Mouse (Mus musculus) intestine, embryonic 16.5 days (tissue): ENCODE data around the gene Padi4. TPM values are rescaled to one million over a fixed set of nuclear protein-coding genes. Genes with fewer than 3 reads are reported as not detected.

ENCODE experiments used
- ATAC-seq: fragments of 200-750 bp; cut with Nextera tagmentation; 2 replicates; pipeline ENCODE4 v1.8.0; 2017; ENCODE audit warnings: moderate TSS enrichment, moderate library complexity
- H3K27ac ChIP-seq: fragments of 300-500 bp; sonication (generic); 2 replicates; pipeline ENCODE4 v1.5.1; 2014; ENCODE audit warnings: mild to moderate bottlenecking, low read length
- H3K27me3 ChIP-seq: fragments of 300-500 bp; sonication (generic); replicated peaks from 2 replicates; pipeline ENCODE4 v1.6.1; 2014; ENCODE audit warnings: low read length, control low read depth, mixed read lengths; ENCODE audit not compliant: control insufficient read depth, insufficient read depth
- H3K36me3 ChIP-seq: fragments of 300-500 bp; sonication (generic); 2 replicates; pipeline ENCODE4 v1.6.1; 2014; ENCODE audit warnings: low read length, control low read depth; ENCODE audit not compliant: control insufficient read depth, insufficient read depth
- H3K4me1 ChIP-seq: fragments of 300-500 bp; sonication (generic); 2 replicates; pipeline ENCODE4 v1.6.1; 2014; ENCODE audit warnings: low read length, control low read depth, mixed read lengths; ENCODE audit not compliant: control insufficient read depth, insufficient read depth
- H3K4me2 ChIP-seq: fragments of 300-500 bp; sonication (generic); 2 replicates; pipeline ENCODE4 v1.6.1; 2014; ENCODE audit warnings: low read depth, low read length, control low read depth
- H3K4me3 ChIP-seq: fragments of 300-500 bp; sonication (generic); 2 replicates; pipeline ENCODE4 v1.5.1; 2014; ENCODE audit warnings: mild to moderate bottlenecking, low read length
- H3K9ac ChIP-seq: fragments of 300-500 bp; sonication (generic); 2 replicates; pipeline ENCODE4 v1.6.1; 2014; ENCODE audit warnings: low read depth, low read length
- H3K9me3 ChIP-seq: fragments of 300-500 bp; sonication (generic); 2 replicates; pipeline ENCODE4 v1.6.1; 2016; ENCODE audit warnings: low read length, control low read depth; ENCODE audit not compliant: control insufficient read depth
- WGBS: fragments of 180-500 bp; shearing (Covaris S2); extraction: QIAGEN DNeasy Blood & Tissue Kit; methylation state at CpG from one replicate; pipeline ENCODE4 v1.1.7; 2014; 5-methylcytosine and 5-hydroxymethylcytosine counted together
- microRNA-seq: library from miRNA; unstranded; fragments of <30 nt; microRNA quantifications from one replicate; pipeline ENCODE4, GENCODE M21; 2016
- polyA plus RNA-seq: library from polyadenylated mRNA; unstranded; fragments of >200 nt; fragmentation: Nextera tagmentation; extraction: Ambion mirVana; gene quantifications from 2 replicates; pipeline ENCODE4 v1.2.1, GENCODE M21; 2015

Padi4 gene
- polyA plus RNA-seq, 1 experiment from 2014 or later: 4.4 TPM

DNA sequence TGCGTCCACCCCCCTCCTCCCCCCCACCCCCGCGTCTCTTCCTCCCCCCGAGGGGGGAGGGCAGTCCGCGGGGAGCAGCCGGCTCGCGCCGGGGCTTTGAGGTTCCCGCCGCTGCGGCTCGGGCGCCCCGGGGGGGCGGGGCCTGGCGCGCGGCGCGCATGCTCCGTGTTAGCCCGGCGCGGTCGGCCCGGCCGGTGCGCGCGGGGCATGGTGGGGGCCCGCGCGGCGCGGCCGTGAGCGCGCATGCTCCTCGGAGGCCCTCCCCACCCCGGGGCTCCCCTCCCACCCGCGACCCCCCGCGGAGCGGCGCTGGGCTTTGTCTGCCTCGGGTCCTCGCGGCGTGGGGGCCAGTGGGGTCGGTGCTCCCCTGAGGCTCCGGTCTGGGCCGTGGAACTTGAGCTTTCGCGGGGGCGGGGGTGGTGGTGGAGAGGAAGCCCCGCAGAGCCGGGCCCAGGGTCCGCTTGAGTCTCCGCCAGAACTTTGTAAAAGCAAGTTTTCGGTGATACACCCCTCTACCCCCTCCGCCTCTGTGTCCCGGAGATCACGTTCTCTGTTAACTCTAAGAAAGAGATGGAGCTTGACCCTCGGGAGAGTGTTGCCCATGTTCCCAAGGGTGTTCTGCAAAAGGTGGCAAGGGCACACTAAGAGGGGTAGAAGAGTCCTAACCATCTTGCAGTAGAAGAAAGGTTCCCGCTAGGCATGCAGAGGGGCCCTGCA, 71.3 kb downstream of the Padi4 start:
- peak; percentile 80 for ATAC-seq
- Histone ChIP-seq H3K4me3 (peak overlapping the region; percentile 67), H3K36me3 (no peaks in the 10 kb centered on the region), H3K27me3 (0 out of 2 replicates have a peak, but pooled peaks cover 8% of the 10 kb centered on the region), H3K9ac (peak overlapping the region; percentile 84), H3K9me3 (no peaks in the 10 kb centered on the region), H3K27ac (peak overlapping the region; percentile 98), H3K4me2 (peak overlapping the region; percentile 96), H3K4me1 (peaks cover 49% of the 10 kb centered on the region)
- WGBS: under 1% methylated on average over 46 of the region's 68 CpGs

DNA sequence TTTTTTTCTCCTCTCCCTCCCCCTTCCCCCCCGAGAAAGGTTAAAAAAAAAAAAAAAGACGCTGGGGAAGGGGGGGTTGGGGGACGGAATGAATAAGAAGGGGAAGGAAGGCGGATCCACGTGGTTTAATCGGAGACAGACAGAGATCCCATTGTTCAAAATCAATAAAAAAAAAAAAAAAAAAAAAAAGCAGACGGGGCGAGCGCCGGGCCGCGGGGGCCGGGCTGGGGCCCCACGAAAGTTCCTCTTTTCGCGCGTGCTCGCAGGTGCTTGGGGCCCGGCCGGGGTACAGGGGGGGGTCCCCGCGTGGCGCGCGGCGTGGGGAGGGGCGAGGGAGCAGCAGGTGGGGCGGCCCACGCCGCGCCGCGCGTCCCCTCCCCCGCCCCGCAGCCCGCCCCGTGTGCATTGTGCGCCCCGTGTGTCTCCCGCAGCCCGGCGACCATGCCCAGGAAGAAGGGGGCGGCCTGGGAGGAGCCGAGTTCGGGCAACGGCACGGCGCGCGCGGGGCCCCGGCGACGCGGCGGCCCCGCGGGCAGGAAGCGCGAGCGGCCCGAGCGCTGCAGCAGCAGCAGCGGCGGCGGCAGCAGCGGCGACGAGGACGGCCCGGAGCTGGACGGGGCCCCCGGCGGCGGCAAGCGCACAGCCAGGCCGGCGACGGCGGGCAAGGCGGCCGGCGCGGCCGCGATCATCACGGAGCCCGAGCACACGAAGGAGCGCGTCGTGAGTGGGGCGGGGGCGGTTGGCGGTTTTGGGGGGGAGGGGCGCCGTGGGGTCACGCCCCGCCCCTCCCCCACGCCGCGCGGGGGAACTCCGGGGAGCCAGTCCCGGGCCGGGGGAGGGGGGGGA, 72.1 kb downstream of the Padi4 start:
- peak; percentile 29 for ATAC-seq
- Histone ChIP-seq H3K27ac (peak overlapping the region; percentile 98), H3K9me3 (no peaks in the 10 kb centered on the region), H3K4me1 (peaks cover 41% of the 10 kb centered on the region), H3K36me3 (no peaks in the 10 kb centered on the region), H3K9ac (peak overlapping the region; percentile 84), H3K4me3 (peak overlapping the region; percentile 67), H3K27me3 (0 out of 2 replicates have a peak, but pooled peaks cover 8% of the 10 kb centered on the region), H3K4me2 (peak overlapping the region; percentile 96)
- under 1% methylated on average over 64 of the region's 107 CpGs for WGBS

- H3K9me3 ChIP-seq: no peaks in the 10 kb centered on the region
- peak overlapping the region; percentile 98 for H3K27ac ChIP-seq
- peak overlapping the region; percentile 96 for H3K4me2 ChIP-seq
- H3K4me3 ChIP-seq: peak overlapping the region; percentile 67
- peak overlapping the region; percentile 84 for H3K9ac ChIP-seq
- under 1% methylated on average over 57 of the region's 61 CpGs for WGBS
- peak; percentile 64 for ATAC-seq
- H3K4me1 ChIP-seq: peaks cover 33% of the 10 kb centered on the region
- H3K27me3 ChIP-seq: 0 out of 2 replicates have a peak, but pooled peaks cover 8% of the 10 kb centered on the region
- H3K36me3 ChIP-seq: no peaks in the 10 kb centered on the region
Measured at GRCm38 (mm10) chr4:140701049-140701715, 72.9 kb downstream of the Padi4 start.

GRCm38 (mm10) chr4:140700269-140701018, 73.6 kb downstream of the Padi4 start, which contains the start of gene Rcc2:
Gene Rcc2, plus strand, starts transcription at chr4:140700541.
- WGBS: 14% methylated on average over 20 of the region's 20 CpGs
- no peaks in the 10 kb centered on the region for H3K36me3 ChIP-seq
- H3K4me2 ChIP-seq: peak within 1 kb of the TSS; percentile 96
- peak within 1 kb of the TSS; percentile 67 for H3K4me3 ChIP-seq
- ATAC-seq: no peak
- peak within 1 kb of the TSS; percentile 84 for H3K9ac ChIP-seq
- H3K4me1 ChIP-seq: peaks cover 27% of the 10 kb centered on the region
- 0 out of 2 replicates have a peak, but pooled peaks cover 8% of the 10 kb centered on the region for H3K27me3 ChIP-seq
- peak within 1 kb of the TSS; percentile 98 for H3K27ac ChIP-seq
- H3K9me3 ChIP-seq: no peaks in the 10 kb centered on the region

DNA sequence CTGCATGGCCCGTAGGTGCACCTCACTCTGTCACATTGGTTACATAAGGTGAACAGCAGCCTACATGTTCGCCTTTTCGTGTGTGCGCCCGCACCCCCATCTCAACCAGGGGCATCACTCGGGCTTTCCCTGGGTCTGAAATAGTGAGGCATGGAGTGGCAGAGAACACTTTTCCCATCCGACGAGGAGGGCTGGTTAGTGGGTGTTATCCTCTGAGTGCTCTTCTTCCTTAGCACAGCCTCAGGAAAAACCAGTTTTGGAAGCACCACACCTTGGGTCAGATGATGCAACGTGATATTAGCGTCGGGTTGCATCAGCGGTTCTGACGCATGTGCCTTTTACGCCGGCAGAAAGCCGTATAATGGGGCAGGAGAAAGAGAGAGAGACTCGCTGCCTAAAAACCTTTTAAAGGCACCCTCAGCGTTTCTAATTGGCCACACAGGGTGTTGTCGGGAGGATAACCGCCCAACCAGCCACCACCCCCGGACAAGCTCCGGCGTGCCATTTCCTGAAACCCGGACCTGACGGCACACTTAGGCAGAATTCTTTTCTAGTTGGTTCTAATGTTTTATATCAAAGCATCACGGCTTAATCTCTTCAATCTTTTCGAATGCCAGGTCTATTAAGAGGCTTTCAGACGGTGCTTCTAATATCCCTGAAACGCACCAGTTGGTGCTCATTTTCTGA, 74.5 kb downstream of the Padi4 start:
- peak overlapping the region; percentile 21 for H3K9ac ChIP-seq
- 0 out of 2 replicates have a peak overlapping the region, but pooled peaks have one; percentile 5 for H3K27ac ChIP-seq
- ATAC-seq: 0 out of 2 replicates have a peak, but pooled peaks have one; percentile 6

More for the DNA sequence above, 74.5 kb downstream of the Padi4 start:
- peak overlapping the region; percentile 67 for H3K4me3 ChIP-seq
- H3K4me2 ChIP-seq: peak overlapping the region; percentile 96
- H3K36me3 ChIP-seq: no peaks in the 10 kb centered on the region
- 0 out of 2 replicates have a peak, but pooled peaks cover 8% of the 10 kb centered on the region for H3K27me3 ChIP-seq
- WGBS: 6% methylated on average over 29 of the region's 29 CpGs
- H3K4me1 ChIP-seq: peaks cover 21% of the 10 kb centered on the region
- no peaks in the 10 kb centered on the region for H3K9me3 ChIP-seq

Small RNAs within 50 kb of the gene (microRNA-seq; reads per million reads assigned to microRNA genes)
- not detected for gene Gm25951

Other genes starting within 250 kb of the Padi4 start
- gene Arhgef10l, start 108.2 kb downstream of the Padi4 start, polyA plus RNA-seq: 12.1 and 14.3 TPM in 2 replicates
- gene Rcc2, start 73.7 kb downstream of the Padi4 start, polyA plus RNA-seq: 12.6 and 13.7 TPM in 2 replicates
- gene Padi6, start 31.6 kb downstream of the Padi4 start, polyA plus RNA-seq: 0.07 TPM in 2 replicates
- gene Padi3, start 36.4 kb upstream of the Padi4 start, polyA plus RNA-seq: 0.51 and 0.56 TPM in 2 replicates
- gene Padi1, start 71.5 kb upstream of the Padi4 start, polyA plus RNA-seq: 0.28 and 0.43 TPM in 2 replicates
- gene Padi2, start 132.1 kb upstream of the Padi4 start, polyA plus RNA-seq: 3.0 and 3.5 TPM in 2 replicates
- 671 and 689 TPM in 2 replicates for gene Sdhb, start 187.0 kb upstream of the Padi4 start, polyA plus RNA-seq
- gene Atp13a2, start 212.6 kb upstream of the Padi4 start, polyA plus RNA-seq: 29.3 and 31.5 TPM in 2 replicates
- gene Mfap2, start 236.2 kb upstream of the Padi4 start, polyA plus RNA-seq: 312 and 334 TPM in 2 replicates